Mouse (Mus musculus): ENCODE measurements at regions not wholly inside any gene's neighbourhood (a gene's known extent, or its start where the extent isn't known, plus 50 kb on each side); places are given as distances from the start of the nearest gene placed in this dataset.
A peak's percentile ranks its signal among the peaks of the same experiment; 100 is the strongest.

- Histone ChIP-seq H3ac (ENCODE audit: control insufficient read depth, insufficient read length) (no peak overlapping the region), H3K4me3 (no peak overlapping the region), H3K79me2 (ENCODE audit: control insufficient read depth, insufficient read depth) (no peaks in the 10 kb centered on the region), H3K27me3 (ENCODE audit: control insufficient read depth, insufficient read depth, insufficient read length) (no peaks in the 10 kb centered on the region), H3K36me3 (ENCODE audit: control insufficient read depth, insufficient read depth) (no peaks in the 10 kb centered on the region), H3K4me2 (ENCODE audit: low read depth) (no peak overlapping the region)
- TF ChIP-seq MYOG (IDR thresholded peaks at IDR 0.05; ENCODE audit: control insufficient read depth in 1 of 3, insufficient read depth in 1 of 3, insufficient read length in 2 of 3, low read depth in 2 of 3) (no peak), SRF (IDR thresholded peaks at IDR 0.05; ENCODE audit: control insufficient read depth, insufficient read length, low read depth) (no peak), E2F4 (IDR thresholded peaks at IDR 0.05; ENCODE audit: insufficient read depth) (no peak), REST (IDR thresholded peaks at IDR 0.05; ENCODE audit: insufficient read depth, insufficient read length) (no peak), MYOD1 (IDR thresholded peaks at IDR 0.05; ENCODE audit: control insufficient read depth in 1 of 3, insufficient read length in 2 of 3, low read depth in 2 of 3) (no peak), POLR2A (IDR thresholded peaks at IDR 0.05; ENCODE audit: insufficient read length, low read depth) (no peak), CEBPB (IDR thresholded peaks at IDR 0.05; ENCODE audit: insufficient read depth, poor library complexity, severe bottlenecking) (no peak), MAX (IDR thresholded peaks at IDR 0.05; ENCODE audit: low read depth) (no peak), POLR2AphosphoS2 (IDR thresholded peaks at IDR 0.05; ENCODE audit: insufficient read length, low read depth) (no peak), TCF3 (IDR thresholded peaks at IDR 0.05; ENCODE audit: insufficient read length, low read depth) (no peak), USF1 (IDR thresholded peaks at IDR 0.05; ENCODE audit: low read depth) (no peak), TCF12 (IDR thresholded peaks at IDR 0.05; ENCODE audit: insufficient read depth, poor library complexity, severe bottlenecking) (no peak)
Measured at GRCm38 (mm10) chr3:117990561-117990960, 121.8 kb upstream of the Snx7 start.

- no peak for TF ChIP-seq REST (IDR thresholded peaks at IDR 0.05; ENCODE audit: insufficient read depth, insufficient read length)
- TF ChIP-seq USF1 (IDR thresholded peaks at IDR 0.05; ENCODE audit: low read depth): no peak
- TF ChIP-seq TCF12 (IDR thresholded peaks at IDR 0.05; ENCODE audit: insufficient read depth, poor library complexity, severe bottlenecking): no peak
- TF ChIP-seq MYOD1 (IDR thresholded peaks at IDR 0.05; ENCODE audit: control insufficient read depth in 1 of 3, insufficient read length in 2 of 3, low read depth in 2 of 3): no peak
- TF ChIP-seq POLR2AphosphoS2 (IDR thresholded peaks at IDR 0.05; ENCODE audit: insufficient read length, low read depth): no peak
- no peak for TF ChIP-seq MAX (IDR thresholded peaks at IDR 0.05; ENCODE audit: low read depth)
- no peak for TF ChIP-seq TCF3 (IDR thresholded peaks at IDR 0.05; ENCODE audit: insufficient read length, low read depth)
- no peak for TF ChIP-seq CEBPB (IDR thresholded peaks at IDR 0.05; ENCODE audit: insufficient read depth, poor library complexity, severe bottlenecking)
- TF ChIP-seq E2F4 (IDR thresholded peaks at IDR 0.05; ENCODE audit: insufficient read depth): no peak
Measured at GRCm38 (mm10) chr3:117988443-117988842, 119.7 kb upstream of the Snx7 start.

GRCm38 (mm10) chr3:117975638-117976037, 106.9 kb upstream of the Snx7 start:
- Histone ChIP-seq H3ac (ENCODE audit: control insufficient read depth, insufficient read length) (no peak overlapping the region), H3K79me2 (ENCODE audit: control insufficient read depth, insufficient read depth) (no peaks in the 10 kb centered on the region), H3K27me3 (ENCODE audit: control insufficient read depth, insufficient read depth, insufficient read length) (no peaks in the 10 kb centered on the region), H3K4me2 (ENCODE audit: low read depth) (no peak overlapping the region), H3K36me3 (ENCODE audit: control insufficient read depth, insufficient read depth) (no peaks in the 10 kb centered on the region), H3K4me3 (no peak overlapping the region)
- TF ChIP-seq MAX (IDR thresholded peaks at IDR 0.05; ENCODE audit: low read depth) (no peak), POLR2A (IDR thresholded peaks at IDR 0.05; ENCODE audit: insufficient read length, low read depth) (no peak), TCF3 (IDR thresholded peaks at IDR 0.05; ENCODE audit: insufficient read length, low read depth) (no peak), REST (IDR thresholded peaks at IDR 0.05; ENCODE audit: insufficient read depth, insufficient read length) (no peak), SRF (IDR thresholded peaks at IDR 0.05; ENCODE audit: control insufficient read depth, insufficient read length, low read depth) (no peak), TCF12 (IDR thresholded peaks at IDR 0.05; ENCODE audit: insufficient read depth, poor library complexity, severe bottlenecking) (no peak), MYOG (IDR thresholded peaks at IDR 0.05; ENCODE audit: control insufficient read depth in 1 of 3, insufficient read depth in 1 of 3, insufficient read length in 2 of 3, low read depth in 2 of 3) (no peak), MYOD1 (IDR thresholded peaks at IDR 0.05; ENCODE audit: control insufficient read depth in 1 of 3, insufficient read length in 2 of 3, low read depth in 2 of 3) (no peak), E2F4 (IDR thresholded peaks at IDR 0.05; ENCODE audit: insufficient read depth) (no peak), POLR2AphosphoS2 (IDR thresholded peaks at IDR 0.05; ENCODE audit: insufficient read length, low read depth) (no peak), CEBPB (IDR thresholded peaks at IDR 0.05; ENCODE audit: insufficient read depth, poor library complexity, severe bottlenecking) (no peak), USF1 (IDR thresholded peaks at IDR 0.05; ENCODE audit: low read depth) (no peak)

More at GRCm38 (mm10) chr3:117988443-117988842, 119.7 kb upstream of the Snx7 start:
- peak overlapping the region; percentile 48 for H3K4me2 ChIP-seq (ENCODE audit: low read depth)
- no peak overlapping the region for H3K4me3 ChIP-seq
- H3K79me2 ChIP-seq (ENCODE audit: control insufficient read depth, insufficient read depth): no peaks in the 10 kb centered on the region
- H3K36me3 ChIP-seq (ENCODE audit: control insufficient read depth, insufficient read depth): no peaks in the 10 kb centered on the region
- no peak overlapping the region for H3ac ChIP-seq (ENCODE audit: control insufficient read depth, insufficient read length)
- H3K27me3 ChIP-seq (ENCODE audit: control insufficient read depth, insufficient read depth, insufficient read length): no peaks in the 10 kb centered on the region

GRCm38 (mm10) chr3:117968805-117969204, 100.1 kb upstream of the Snx7 start:
- H3ac ChIP-seq (ENCODE audit: control insufficient read depth, insufficient read length): no peak overlapping the region
- H3K36me3 ChIP-seq (ENCODE audit: control insufficient read depth, insufficient read depth): no peaks in the 10 kb centered on the region
- H3K4me2 ChIP-seq (ENCODE audit: low read depth): no peak overlapping the region
- H3K4me3 ChIP-seq: no peak overlapping the region
- no peaks in the 10 kb centered on the region for H3K27me3 ChIP-seq (ENCODE audit: control insufficient read depth, insufficient read depth, insufficient read length)
- no peaks in the 10 kb centered on the region for H3K79me2 ChIP-seq (ENCODE audit: control insufficient read depth, insufficient read depth)
- no peak for TF ChIP-seq SRF (IDR thresholded peaks at IDR 0.05; ENCODE audit: control insufficient read depth, insufficient read length, low read depth)
- TF ChIP-seq CEBPB (IDR thresholded peaks at IDR 0.05; ENCODE audit: insufficient read depth, poor library complexity, severe bottlenecking): no peak
- TF ChIP-seq E2F4 (IDR thresholded peaks at IDR 0.05; ENCODE audit: insufficient read depth): no peak
- TF ChIP-seq USF1 (IDR thresholded peaks at IDR 0.05; ENCODE audit: low read depth): no peak
- no peak for TF ChIP-seq MYOD1 (IDR thresholded peaks at IDR 0.05; ENCODE audit: control insufficient read depth in 1 of 3, insufficient read length in 2 of 3, low read depth in 2 of 3)
- TF ChIP-seq POLR2AphosphoS2 (IDR thresholded peaks at IDR 0.05; ENCODE audit: insufficient read length, low read depth): no peak
- no peak for TF ChIP-seq MAX (IDR thresholded peaks at IDR 0.05; ENCODE audit: low read depth)
- TF ChIP-seq REST (IDR thresholded peaks at IDR 0.05; ENCODE audit: insufficient read depth, insufficient read length): no peak
- TF ChIP-seq TCF12 (IDR thresholded peaks at IDR 0.05; ENCODE audit: insufficient read depth, poor library complexity, severe bottlenecking): no peak
- no peak for TF ChIP-seq POLR2A (IDR thresholded peaks at IDR 0.05; ENCODE audit: insufficient read length, low read depth)
- no peak for TF ChIP-seq TCF3 (IDR thresholded peaks at IDR 0.05; ENCODE audit: insufficient read length, low read depth)
- no peak for TF ChIP-seq MYOG (IDR thresholded peaks at IDR 0.05; ENCODE audit: control insufficient read depth in 1 of 3, insufficient read depth in 1 of 3, insufficient read length in 2 of 3, low read depth in 2 of 3)

Measured in myocyte (in vitro differentiated cells).